Mouse (Mus musculus) left cerebral cortex, postnatal 25 days (tissue): ENCODE data around the gene Trim47. TPM values are rescaled to one million over a fixed set of nuclear protein-coding genes. Genes with fewer than 3 reads are reported as not detected.

Source experiments
- total RNA-seq, 2 experiments: library from RNA; stranded (reverse); gene quantifications; 2 replicates each; pipeline ENCODE4 v1.2.3; 2021

Trim47 gene
- total RNA-seq, 2 experiments from 2014 or later, result 7.0 to 7.4 TPM

Other genes with a start within 250 kb of the Trim47 start
- under 1 TPM in 1 of 2 experiments, not detected in 1; 0.32 TPM for gene Smim5, start 227.2 kb downstream of the Trim47 start, total RNA-seq
- gene Smim6, start 215.2 kb downstream of the Trim47 start, total RNA-seq, result not detected
- gene Sap30bp, start 193.9 kb downstream of the Trim47 start, total RNA-seq, result 10 to 100 TPM; 40.4 to 45.5 TPM
- 10 to 100 TPM; 22.3 to 26.3 TPM for gene Recql5, start 193.7 kb downstream of the Trim47 start, total RNA-seq
- 1 to 10 TPM; 3.7 to 6.6 TPM for gene Itgb4, start 152.5 kb downstream of the Trim47 start, total RNA-seq
- gene Galk1, start 114.5 kb downstream of the Trim47 start, total RNA-seq, result 10 to 100 TPM; 14.7 to 18.7 TPM
- gene H3f3b, start 99.2 kb downstream of the Trim47 start, total RNA-seq, result 100 to 1,000 TPM; 225 to 260 TPM
- 10 to 100 TPM; 20.7 to 21.7 TPM for gene Unk, start 96.9 kb downstream of the Trim47 start, total RNA-seq
- 1 to 10 TPM in 1 of 2 experiments, under 1 TPM in 1; 0.82 to 1.0 TPM for gene Unc13d, start 49.2 kb downstream of the Trim47 start, total RNA-seq
- gene Wbp2, start 40.2 kb downstream of the Trim47 start, total RNA-seq, result 100 to 1,000 TPM; 342 to 363 TPM
- gene Trim65, start 3.9 kb upstream of the Trim47 start, total RNA-seq, result 1 to 10 TPM; 7.0 to 7.1 TPM
- gene Mrpl38, start 11.7 kb upstream of the Trim47 start, total RNA-seq, result 10 to 100 TPM; 53.0 to 53.8 TPM
- gene Fbf1, start 41.0 kb upstream of the Trim47 start, total RNA-seq, result 10 to 100 TPM; 72.8 to 82.1 TPM
- gene Ten1, start 71.6 kb upstream of the Trim47 start, total RNA-seq, result 10 to 100 TPM; 40.6 to 42.4 TPM
- gene Acox1, start 71.8 kb upstream of the Trim47 start, total RNA-seq, result 100 to 1,000 TPM; 110 to 111 TPM
- 1 to 10 TPM in 1 of 2 experiments, under 1 TPM in 1; 0.92 to 1.1 TPM for gene Evpl, start 110.9 kb upstream of the Trim47 start, total RNA-seq
- 10 to 100 TPM; 65.8 to 69.8 TPM for gene Srp68, start 147.0 kb upstream of the Trim47 start, total RNA-seq
- not detected for gene Galr2, start 153.7 kb upstream of the Trim47 start, total RNA-seq
- 10 to 100 TPM; 95.7 to 97.4 TPM for gene Exoc7, start 180.0 kb upstream of the Trim47 start, total RNA-seq
- 1 to 10 TPM; 4.8 to 6.3 TPM for gene Foxj1, start 208.2 kb upstream of the Trim47 start, total RNA-seq